Mouse (Mus musculus) cerebellum, postnatal 14 days (tissue): ENCODE measurements around the gene Dnm2.
"Not testable (repeated sequence)": the region's sequence is repeated elsewhere in the genome, so short reads cannot be mapped to it uniquely, and the experiment has no call there.

Experiments
- DNase-seq, 2 experiments: peaks; one replicate each; pipeline ENCODE4 v3.0.0; 2021; ENCODE audit warnings: mixed read lengths in 2 of 2

Dnm2 gene

DNA sequence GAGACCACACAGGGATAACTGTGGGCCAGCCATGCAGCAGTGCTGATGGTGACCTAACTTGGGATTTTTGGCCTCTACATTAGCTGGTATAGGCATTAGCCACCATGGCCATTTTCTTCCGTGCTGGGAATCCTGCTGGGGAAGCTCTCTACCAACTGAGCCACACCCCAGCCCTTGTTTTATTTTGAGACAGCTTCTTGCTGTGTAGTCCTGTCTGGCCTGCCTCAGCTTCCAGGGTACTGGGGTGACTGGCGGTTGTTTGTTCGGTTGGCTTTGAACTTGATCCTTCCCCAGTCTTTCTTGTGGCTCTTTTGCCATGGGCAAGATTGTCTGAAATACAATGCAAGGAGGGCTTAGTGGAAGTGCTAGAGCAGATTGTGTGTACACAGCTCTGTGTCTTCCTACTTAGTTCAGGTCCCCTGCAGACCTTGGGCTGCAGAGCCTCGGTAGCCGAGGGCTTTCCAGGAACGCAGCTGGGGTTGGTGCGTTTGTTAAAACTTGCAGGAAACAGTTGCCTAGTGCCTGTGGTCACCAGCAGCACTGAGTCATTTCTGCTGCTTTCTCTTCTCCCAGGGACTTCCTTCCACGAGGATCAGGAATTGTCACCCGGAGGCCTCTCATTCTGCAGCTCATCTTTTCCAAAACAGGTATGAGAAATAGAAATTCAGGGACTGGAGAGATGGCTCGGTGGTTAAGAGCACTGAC, 32.4 kb downstream of the Dnm2 start:
- DNase-seq = no peak

DNA sequence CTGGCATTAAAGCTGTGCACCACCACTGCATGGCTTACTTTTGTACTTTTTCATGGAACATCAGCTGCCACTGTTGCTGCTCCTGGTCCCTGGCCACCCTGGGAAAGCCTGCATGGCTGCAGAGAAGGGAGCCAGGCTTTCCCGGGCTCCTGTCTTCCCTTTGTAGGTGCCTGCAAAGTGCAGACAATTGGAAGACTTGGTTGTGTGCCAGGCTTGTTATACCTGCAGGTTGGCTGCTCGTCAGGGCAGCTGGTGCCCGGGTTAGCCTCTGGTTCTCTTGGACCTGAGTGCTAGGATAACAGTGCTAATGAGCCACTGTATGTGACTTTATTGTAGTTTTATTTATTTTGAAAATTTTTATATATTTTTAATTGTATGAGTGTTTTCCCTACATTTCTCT, 34.1 kb downstream of the Dnm2 start:
- peak in 1 of 2 experiments; percentile 33 for DNase-seq

DNA sequence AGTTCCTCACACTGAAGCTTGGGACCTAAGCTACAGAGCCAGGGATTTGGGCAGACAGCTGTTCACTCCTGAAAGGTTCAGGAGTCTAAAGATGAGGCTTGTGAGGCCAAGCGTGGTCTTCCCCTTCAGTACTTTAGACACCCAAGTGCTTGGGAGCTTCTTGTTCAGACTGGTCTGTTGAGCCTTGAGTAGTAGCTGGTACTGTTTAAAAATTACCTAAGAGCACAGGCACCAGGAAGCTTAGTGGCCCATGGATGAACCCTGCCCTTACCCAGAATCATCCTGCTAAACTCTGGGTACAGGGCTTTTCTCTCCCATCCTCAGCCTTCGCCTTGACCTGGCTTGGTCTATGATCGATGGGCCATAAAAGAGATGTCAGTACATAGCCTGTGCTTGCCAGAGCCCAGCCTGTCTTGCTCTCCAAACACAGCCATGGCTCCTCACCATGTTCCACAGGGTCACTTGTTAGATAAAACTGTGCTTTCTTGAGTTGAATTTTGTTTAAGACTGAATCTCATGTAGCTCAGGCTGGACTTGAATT, 35.8 kb downstream of the Dnm2 start:
- no peak for DNase-seq

DNA sequence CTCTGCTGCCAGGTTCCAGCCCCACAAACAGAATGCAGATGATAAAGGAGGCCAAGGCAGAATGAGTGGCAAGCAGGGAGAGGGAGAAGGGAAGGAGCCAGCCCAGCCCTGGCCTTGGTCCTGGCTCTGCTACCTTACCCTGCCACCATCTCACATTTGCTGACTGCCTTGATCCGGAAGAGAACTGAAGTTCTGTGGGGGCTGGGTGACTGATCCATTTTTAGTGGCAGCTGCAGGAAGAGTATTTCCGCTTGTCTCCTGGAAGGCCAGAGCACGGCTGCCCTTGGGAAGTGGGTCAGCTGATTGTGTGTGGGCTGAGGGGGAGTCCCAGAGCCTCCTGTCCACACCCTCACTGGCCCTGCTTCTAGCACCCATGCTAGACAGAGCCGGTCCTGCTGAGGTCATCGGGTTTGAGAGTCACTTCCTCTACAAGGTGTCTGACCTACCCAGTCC, 38.5 kb downstream of the Dnm2 start:
- DNase-seq = peak in 1 of 2 experiments; percentile 23

DNA sequence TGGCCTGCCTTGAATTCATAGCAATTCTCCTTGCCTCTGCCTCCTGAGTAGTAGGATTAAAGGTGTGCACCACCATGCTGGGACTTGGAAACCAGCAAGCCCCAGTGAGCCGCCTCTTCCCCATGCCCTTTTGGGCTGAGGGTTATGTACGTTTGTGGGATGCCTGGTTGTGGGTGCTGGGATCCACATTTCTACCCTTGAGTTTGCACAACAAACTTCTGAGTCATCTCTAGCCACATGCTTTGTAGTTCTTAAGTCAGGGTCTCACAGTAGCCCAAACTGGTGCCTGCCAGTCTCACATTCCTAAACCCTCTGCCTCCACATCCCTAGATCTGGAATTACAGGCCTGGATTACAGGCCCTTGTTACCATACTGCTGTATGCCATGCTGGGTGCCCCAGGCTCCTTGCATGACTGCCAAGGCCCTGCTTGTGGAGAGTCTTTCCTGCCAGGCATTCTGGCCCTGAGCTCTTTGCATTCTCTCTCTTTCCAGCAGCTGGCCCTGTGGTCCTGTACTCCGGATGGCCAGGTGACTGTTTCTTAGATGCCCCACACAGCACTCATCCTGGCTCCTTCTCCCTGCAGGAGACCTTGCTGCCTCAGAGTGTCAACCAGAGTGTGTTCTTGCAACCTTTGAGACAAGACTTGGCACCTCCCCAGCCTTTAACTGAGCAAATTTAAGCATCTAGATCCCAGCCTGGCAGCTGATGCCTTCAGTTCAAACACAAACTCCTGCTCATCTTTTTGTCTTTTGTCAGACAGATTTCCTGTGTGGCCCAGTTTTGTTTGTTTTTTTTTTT, 39.3 kb downstream of the Dnm2 start:
- peak; percentile 55 to 73 for DNase-seq

DNA sequence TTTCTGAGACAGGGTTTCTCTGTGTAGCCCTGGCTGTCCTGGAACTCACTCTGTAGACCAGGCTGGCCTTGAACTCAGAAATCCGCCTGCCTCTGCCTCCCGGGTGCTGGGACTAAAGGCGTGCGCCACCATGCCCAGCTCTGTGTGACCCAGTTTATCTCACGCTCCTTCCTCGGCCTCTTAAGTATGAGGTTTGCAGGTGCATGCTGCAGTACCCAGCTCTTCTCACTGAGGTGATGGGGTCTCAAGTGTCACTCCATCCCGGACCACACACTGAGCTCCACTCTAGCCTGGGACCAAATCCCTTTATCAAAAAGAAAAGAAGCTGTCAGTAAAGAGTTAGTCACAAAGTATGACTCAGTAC, 39.8 kb downstream of the Dnm2 start:
- DNase-seq = not testable (repeated sequence)

DNA sequence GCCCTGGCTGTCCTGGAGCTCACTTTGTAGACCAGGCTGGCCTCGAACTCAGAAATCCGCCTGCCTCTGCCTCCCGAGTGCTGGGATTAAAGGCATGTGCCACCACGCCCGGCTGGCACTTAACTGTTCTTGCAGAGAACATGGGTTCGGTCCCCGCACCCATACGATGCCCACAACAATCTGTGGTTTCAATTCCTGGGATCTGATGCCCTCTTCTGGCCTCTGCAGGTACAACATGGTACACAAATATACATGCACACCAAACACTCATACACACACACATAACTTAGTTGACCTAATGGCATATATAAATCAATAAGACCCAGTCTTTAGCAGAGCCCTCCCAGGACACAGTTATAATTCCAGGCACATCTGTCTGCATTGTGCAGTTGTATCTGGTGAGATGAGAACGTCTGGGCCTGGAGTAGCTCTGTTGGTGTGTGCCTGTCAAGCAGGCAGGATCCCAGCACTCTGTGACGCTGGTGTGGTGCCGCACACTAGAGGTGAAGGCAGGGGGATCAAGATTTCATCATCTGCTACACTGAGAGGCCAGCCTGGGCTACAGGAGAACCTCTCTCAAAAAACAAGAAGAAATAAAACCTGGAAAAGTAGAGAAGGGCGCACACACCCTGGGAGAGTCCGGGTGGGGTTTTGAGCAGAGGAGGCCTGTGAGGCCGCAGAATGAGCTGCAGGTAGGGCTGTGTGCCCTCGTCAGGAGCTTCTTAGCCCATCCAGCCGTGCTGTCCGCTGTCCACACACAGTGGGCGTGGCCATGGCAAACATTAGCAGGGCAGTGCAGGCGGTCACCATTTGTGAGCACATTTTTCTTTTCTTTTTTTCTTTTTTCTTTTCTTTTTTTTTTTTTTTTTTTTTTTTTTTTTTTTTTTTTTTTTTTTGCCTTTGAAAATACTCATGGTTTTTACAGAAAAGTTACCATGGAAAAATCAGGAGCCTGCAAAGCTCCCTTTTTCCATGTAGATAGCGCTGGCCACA, 44.6 kb downstream of the Dnm2 start:
- peak; percentile 68 to 74 for DNase-seq

DNA sequence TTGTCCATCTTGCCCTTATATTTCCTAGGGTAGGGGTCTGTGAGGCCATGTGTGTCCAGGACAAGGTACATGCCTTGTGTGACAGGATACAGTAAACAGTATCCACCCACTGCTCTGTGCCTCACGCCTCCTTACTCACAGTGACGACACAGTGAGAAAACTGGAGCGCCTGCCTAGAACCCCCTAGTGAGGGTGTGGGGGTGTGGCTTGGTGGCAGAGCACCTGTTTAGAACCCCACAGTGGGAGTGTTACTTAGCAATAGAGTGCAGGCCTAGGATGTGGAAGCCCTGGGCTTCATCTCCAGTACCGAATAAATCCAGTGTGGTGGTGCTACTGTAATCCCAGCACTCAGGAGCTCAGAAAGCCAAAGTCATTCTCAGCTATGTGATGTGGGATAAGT, 48.2 kb downstream of the Dnm2 start:
- no peak for DNase-seq

DNA sequence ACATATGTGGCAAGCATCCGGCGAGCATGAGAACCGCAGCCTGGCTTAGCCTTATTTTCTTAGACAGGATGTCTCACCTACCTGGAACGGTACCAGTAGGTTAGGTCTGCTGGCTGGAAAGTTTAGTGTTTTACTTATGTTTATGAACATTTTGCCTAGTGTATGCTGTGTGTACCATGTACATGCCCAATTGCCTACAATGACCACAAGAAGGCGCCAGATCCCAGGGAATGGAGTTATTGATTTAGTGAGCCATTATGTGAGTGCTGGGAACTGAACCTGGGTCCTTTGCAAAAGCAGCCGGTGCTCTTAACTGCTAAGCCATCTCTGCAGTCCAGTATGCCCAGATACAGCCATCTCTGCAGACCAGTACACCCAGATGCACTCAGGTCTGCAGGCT, 53.0 kb downstream of the Dnm2 start:
- no peak for DNase-seq

DNA sequence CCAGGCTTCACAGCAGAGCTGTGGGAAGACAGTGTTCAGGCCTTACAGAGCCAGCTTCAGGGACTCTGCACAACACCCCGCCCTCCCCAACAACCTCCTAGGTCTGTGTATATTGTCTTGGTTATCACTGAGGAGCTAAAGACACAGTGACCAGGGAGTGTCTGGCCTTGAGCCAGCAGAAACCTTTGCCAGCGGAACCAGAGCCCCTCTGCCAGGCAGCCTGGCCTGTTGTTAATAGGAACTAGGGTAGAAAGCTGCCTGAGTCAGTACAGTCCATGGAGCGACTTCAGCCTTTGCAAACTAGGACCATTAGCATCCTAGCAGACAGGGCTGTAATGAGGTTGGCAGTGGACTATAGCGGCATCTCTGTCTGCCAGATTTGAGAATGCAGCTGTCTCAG, 59.4 kb downstream of the Dnm2 start:
- peak; percentile 68 to 78 for DNase-seq

DNA sequence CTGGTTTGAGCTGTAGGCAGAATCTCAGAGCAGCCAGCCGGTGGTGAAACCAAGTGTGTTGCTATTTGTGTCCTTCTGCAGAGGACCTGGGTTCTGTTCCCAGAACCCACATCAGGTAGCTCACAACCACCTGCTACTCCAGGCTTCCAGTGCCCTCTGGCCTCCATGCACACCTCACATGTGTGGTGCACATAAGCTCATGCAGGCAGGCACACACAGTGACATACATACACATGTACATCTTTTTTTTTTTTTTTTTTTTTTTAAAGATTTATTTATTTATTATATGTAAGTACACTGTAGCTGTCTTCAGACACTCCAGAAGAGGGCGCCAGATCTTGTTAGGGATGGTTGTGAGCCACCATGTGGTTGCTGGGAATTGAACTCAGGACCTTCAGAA, 63.5 kb downstream of the Dnm2 start:
- DNase-seq = not testable (repeated sequence)

DNA sequence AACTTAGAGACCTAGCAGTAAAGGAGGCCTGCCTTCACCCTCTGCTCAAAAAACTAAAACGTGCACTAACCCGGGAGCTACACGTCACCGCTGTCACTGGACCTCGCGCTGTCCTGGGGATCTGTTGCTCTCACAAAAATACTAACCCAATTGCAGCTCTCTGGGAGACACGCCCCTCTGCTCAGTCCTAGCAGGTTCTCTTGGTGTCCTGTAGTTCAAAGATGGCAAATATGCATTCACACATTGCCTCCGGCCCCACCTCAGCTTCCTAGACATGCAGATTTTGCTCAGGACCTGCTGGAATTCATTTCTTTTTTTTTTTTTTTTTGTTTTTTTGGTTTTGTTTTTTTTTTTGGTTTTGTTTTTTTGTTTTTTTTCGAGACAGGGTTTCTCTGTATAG, 66.0 kb downstream of the Dnm2 start:
- no peak for DNase-seq

DNA sequence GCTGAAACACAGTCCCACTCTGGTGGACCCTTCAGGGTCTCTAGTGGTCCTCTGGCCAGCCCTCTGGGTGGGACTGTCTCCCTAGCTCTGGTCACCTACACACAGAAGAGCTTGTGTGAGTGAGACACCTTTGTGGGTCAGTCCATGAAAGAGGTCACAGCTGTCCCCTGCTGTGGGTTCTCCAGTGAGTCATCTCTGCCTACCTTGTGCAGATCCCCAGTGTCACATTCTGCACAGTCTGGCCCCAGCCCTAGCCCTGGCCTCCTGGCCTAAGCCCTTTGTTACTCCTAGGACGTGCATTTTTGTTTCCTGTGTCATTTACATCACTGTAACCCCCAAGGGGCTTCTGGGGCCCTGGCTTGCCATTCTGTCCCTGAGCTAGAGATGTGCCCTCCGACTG, 69.2 kb downstream of the Dnm2 start:
- DNase-seq = no peak

DNA sequence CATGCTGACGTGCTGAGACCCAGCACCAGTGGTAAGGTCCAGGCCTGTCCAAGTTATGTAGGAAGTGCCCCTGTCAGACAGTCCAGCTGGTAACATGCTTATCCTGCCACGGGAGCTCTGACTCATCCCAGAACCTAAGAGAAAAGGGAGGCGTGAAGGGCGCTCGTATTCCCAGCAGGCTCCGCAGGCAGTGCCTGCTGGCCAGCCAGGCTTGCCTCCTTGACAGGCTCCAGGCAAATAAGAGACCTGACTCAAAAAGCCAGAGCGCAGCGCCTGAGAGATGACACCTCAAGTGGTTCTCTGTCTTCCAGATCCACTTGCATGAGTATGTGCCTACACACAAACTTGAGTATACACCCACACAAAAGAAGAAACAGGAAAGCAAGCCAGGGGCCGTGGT, 70.0 kb downstream of the Dnm2 start:
- DNase-seq = no peak

DNA sequence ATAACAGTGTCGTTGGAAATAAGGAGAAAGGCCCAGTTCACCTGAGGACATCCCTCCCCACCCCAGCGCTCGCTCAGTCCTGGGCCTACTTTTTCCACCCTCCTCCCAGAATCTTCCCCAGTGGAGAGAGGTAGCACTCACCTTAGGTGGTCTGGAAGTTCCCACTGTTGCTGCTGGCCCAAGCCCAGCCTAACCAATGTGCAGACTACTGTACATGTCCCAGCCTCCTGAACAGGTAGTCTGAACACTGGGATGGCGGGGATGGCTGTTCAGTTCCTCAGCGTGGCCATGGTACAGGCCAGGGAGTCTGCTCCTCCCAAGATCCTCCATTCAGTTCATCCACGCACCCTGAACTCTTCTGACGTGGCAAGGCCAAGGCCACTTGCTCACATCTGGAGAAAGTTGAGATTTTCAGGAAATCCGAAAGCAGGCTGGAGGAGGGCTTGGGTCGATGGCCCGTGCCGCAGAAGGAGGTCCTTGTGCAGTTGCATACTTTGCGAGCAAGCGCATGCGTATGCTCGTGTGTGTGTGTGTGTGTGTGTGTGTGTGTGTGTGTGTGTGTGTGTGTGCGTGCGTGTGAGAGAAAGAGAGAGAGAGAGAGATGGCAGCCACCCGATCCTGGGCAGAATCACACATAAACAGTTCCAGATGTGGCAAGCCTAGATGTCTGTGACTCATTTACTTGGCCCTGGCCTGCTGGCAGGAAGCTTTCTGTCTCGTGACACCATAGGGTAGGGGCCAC, 71.8 kb downstream of the Dnm2 start:
- no peak for DNase-seq

DNA sequence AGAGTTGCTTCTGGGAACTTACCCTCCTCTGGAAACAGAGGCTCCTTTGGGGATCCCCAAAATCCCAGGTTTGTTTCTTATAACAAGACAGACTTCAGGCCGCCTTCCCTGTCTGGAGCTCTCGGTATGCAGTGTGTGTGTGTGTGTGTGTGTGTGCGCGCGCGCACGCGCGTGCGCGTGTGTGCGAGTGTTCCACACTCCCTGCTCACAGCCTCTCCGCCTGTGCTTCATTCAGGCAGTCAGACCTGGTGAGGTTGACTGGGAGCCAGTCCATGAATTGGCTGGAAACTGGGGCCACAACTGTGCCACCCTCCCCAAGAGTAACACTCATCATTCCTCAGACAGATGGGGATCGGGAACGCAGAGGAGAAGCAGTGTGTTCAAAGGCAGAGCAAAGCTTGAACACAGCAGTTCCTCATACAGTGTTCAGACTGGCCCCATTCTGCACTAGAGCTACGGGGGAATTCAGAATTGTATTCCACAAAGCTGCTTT, 72.4 kb downstream of the Dnm2 start:
- DNase-seq = no peak

DNA sequence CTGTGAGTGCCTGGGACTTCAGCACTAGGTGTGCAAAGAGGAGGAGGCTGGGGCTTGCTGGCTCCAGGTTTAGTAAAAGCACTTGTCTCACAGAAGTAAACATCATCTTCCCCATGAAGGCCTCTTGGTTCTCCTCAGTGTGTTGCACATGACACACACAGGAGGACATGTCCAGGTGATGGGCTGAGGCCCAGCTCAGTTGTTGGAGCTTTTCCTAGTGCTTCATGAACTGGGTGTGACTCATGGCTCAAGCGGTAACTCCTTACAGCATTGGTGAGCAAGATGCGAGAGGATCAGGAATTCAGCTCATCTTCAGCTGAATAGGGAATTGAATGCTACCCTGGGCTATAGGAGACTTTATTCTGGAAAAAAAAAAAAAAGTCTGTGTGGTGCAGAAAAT, 73.0 kb downstream of the Dnm2 start:
- DNase-seq = no peak

DNA sequence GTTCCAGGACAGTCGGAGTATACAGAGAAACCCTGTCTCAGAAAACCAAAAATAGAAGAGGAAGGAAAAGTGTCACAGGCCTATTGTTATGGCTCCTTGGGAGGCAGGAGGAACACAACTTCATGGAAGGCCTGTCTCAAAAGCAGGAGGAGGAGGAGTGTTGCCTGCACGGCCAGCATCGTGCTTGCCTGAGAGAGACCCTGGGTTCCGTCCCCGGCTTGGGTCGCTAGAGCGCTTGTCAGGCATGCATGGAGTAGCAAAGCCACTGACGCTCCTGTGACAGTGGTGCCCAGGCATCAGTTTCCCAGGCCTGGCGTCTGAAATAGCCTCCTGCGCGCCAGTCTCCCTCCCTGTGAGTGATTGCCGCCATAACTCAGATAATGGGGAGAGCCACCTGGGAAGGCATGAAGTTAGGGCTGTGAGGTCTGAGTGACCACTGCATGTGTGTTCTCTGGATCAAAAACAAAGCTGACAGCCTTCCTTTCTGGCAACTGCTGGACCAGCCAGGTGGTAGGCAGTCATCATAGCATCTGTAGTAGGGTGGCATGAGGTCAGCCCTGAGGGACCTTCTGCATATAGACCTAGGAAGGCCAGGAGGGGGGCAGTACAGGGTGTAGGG, 73.7 kb downstream of the Dnm2 start:
- DNase-seq = no peak

DNA sequence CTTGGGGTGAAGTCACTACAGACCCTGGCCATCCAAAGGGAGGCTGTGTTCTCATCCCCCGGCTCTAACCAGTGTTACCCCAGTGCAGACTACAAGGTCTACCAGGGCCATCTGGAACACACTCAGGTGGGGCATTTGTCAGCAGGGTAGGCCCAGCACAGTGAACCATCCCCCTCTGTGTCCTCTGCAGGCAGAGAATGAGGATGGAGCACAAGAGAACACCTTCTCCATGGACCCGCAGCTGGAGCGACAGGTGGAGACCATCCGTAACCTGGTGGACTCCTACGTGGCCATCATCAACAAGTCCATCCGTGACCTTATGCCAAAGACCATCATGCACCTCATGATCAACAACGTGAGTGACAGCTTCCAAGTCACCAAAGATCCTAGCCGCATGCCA, 78.6 kb downstream of the Dnm2 start:
- no peak for DNase-seq

DNA sequence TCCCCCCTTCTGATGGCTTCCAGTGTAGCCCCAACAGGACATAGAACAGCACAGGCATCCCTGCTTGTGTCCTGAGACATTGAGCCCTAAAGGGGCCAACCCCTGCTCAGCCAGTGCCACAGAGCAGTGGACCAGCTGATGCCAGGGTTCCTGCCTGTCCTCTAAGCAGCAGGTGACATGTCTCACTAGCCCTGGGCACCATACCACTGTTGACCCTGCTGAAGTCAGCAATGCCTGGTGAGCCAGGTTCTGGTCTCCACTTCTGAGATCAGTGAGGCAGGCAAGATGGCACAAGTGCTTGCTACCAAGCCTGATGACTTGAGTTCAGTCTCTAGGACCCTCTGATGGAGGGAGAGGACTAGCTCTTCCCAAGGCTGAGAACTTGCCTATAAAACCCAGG, 81.1 kb downstream of the Dnm2 start:
- DNase-seq = no peak

DNA sequence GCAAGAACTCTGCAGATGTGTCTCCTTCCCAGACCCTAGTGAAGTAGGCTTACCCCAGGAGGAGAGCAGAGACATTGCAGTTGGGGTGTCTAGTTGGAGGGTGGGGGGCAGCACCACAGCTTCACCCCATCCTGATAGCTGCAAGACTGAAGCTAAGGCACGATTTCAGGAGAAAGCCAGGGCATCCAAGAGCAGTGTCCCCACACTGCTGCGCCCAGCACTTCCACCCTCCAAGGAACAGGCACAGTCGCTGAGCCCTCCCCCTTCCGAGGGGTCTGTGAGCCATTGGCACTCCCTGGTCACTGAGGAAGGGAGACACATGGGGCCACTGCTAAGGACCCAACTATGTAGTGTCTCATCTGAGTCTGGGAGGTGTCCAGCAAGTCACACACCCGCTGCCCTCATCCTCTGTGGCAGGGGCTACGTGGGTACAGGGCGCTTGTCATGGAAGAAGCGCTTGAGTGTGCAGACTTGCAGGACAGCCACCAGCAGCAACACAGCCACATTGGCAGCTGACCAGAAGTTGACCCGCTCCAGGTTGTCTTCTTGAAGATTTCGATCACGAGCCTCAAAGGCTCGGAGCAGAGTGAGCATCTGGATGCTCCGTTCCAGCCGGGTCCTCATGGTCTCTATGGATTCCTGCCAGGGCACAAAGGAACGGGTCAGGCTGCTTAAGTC, 83.2 kb downstream of the Dnm2 start:
- peak in 1 of 2 experiments; percentile 44 for DNase-seq
